Mouse (Mus musculus) brown adipose tissue, adult 24 weeks (tissue): ENCODE results near the gene Rreb1. TPM values are rescaled to one million over a fixed set of nuclear protein-coding genes. Genes with fewer than 3 reads are reported as not detected.
A peak's percentile ranks its signal among the peaks of the same experiment; 100 is the strongest.

Source experiments
- H3K27ac ChIP-seq: fragments of 200-500 bp; replicated peaks from 2 replicates; pipeline ENCODE4 v1.5.1; 2012; ENCODE audit warnings: low read depth, mild to moderate bottlenecking, low read length
- H3K4me1 ChIP-seq: fragments of 200-500 bp; 2 replicates; pipeline ENCODE4 v1.6.1; 2012; ENCODE audit warnings: low read length, mixed read lengths; ENCODE audit not compliant: control insufficient read depth, insufficient read depth, insufficient read length
- H3K4me3 ChIP-seq: fragments of 200-500 bp; 2 replicates; pipeline ENCODE4 v1.5.1; 2012; ENCODE audit warnings: low read depth, mild to moderate bottlenecking, low read length, moderate library complexity; ENCODE audit not compliant: insufficient read depth
- polyA plus RNA-seq: library from polyadenylated mRNA; stranded (reverse); fragments of >200 nt; gene quantifications from 2 replicates; pipeline ENCODE4 v1.2.4, GENCODE M21; 2012; ENCODE audit not compliant: missing spikeins, insufficient read depth, insufficient read length

Gene Rreb1
- polyA plus RNA-seq, 1 experiment, result 43.1 TPM

DNA sequence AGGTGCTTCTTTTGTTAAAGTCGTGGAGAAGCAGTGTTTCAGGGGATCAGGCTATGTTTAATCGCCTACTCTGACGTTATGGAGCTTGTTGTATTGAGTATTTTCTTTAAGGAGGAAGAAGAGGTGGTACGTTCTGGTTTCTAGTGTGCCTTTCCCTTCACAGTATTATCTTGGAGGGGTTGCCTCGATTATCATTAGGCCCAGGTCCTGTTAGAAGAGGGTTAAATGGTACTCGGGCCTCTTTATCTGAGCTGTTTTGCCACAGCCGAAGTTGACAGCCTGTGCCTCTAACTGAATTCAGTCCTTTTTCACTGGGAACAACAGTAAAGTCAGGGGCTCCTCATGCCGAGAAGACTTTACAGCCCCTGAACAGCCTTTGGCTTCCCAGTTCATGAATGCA, 81.6 kb downstream of the Rreb1 start:
- Histone ChIP-seq H3K4me1 (peaks cover 18% of the 10 kb centered on the region), H3K27ac (no peak overlapping the region), H3K4me3 (no peak overlapping the region)

DNA sequence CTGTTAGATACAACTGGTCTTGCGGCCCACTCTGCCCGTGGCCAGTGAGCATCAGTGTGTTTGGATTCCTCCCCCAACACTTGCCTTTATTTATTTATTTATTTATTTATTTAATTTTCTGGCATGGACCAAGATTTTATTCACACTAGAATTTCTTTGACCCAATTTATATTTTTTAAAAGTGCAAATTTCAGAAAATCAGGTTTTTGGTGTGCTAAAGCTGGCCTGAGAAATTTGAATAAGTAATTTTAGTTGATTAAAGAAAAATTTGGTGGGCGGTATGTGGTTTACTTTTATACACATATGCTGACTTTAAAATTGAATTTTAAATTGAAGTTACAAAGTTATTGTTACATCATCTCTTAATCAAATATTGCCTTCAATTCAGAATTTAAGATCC, 82.0 kb downstream of the Rreb1 start:
- Histone ChIP-seq H3K4me1 (peaks cover 15% of the 10 kb centered on the region), H3K4me3 (no peak overlapping the region), H3K27ac (no peak overlapping the region)

GRCm38 (mm10) chr13:37860789-37861188, 82.6 kb downstream of the Rreb1 start:
- peaks cover 16% of the 10 kb centered on the region for H3K4me1 ChIP-seq
- H3K4me3 ChIP-seq, result no peak overlapping the region
- 0 out of 2 replicates have a peak overlapping the region, but pooled peaks have one; percentile 50 for H3K27ac ChIP-seq

DNA sequence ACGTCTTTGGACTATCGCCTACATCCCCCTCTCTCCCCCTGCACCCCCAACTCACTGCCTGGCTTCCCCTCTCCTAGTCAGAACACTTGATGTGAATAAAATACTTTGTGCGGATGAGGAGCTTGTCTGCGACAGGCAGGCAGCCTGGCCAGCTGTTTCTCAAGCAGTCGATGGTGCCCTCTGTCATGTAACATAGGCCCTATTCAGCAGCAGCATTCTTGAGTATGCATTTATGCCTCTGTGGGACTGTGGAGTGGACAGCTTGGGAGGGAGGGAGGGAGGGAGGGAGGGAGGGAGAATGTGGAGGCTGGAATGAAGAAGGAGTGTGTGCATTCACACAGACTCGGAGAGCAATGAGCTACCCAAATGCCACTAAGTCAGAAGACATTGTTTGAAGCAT, 84.3 kb downstream of the Rreb1 start:
- no peak overlapping the region for H3K4me3 ChIP-seq
- H3K4me1 ChIP-seq, result peaks cover 26% of the 10 kb centered on the region
- H3K27ac ChIP-seq, result peak overlapping the region; percentile 17; the same call in 1 of the 2 replicates

DNA sequence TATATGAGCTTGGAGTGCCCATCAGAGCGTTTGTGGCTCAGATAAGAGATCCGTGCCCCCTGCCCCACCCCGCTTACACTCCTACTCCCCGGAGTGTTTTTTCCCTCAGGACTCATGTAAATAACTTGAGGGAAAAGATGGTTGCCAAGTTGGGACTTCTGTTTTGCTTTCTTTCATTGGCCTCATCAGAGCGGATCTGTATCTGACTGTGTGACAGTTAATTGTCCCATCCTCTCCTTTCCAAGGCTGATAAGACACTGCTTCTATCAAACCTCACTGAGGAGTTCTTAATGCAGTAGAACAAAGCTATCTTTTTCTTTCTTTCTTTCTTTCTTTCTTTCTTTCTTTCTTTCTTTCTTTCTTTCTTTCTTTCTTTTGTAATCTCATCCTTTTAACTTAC, 85.4 kb downstream of the Rreb1 start:
- Histone ChIP-seq H3K4me1 (peaks cover 24% of the 10 kb centered on the region), H3K4me3 (no peak overlapping the region), H3K27ac (peak overlapping the region; percentile 26; the same call in 1 of the 2 replicates)

DNA sequence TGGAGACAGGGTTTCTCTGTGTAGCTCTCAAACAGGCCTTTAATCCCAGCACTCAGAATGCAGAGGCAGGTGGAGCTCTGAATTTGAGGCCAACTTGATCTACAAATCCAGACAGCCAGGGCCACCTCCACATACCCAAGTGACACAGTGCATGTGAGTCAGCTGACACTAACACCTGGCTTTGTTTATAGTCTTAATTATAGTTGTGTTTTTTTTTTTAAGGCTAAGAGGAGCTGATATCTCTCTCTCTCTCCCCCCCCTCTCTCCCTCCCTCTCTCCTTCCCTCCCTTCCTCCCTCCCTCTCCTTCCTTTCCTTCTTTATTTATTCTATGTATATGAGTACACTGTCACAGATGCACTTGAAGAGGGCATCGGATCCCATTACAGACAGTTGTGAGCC, 86.5 kb downstream of the Rreb1 start:
- peaks cover 23% of the 10 kb centered on the region for H3K4me1 ChIP-seq
- no peak overlapping the region for H3K4me3 ChIP-seq
- H3K27ac ChIP-seq, result no peak overlapping the region

GRCm38 (mm10) chr13:37866296-37866695, 88.1 kb downstream of the Rreb1 start:
- peaks cover 23% of the 10 kb centered on the region for H3K4me1 ChIP-seq
- H3K4me3 ChIP-seq, result no peak overlapping the region
- 0 out of 2 replicates have a peak overlapping the region, but pooled peaks have one; percentile 19 for H3K27ac ChIP-seq

DNA sequence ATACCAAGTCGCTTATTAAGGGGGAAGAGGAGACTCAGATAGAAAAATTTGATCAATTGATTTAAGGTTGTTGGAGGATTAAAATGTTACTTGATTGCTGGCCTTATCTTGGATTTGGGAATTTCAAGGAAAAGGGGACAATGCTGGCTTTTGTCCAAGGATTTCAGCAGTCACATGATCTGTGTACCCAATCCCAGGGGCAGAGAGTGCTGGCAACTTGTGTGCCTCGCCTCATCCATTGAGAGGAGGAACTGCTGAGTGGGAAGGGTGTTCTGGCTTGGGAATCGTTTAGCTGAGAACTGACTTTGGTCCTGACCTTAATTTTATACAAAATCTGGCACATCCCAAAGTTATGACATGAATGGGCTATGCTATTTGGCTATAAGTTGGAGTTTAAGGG, 88.6 kb downstream of the Rreb1 start:
- no peak overlapping the region for H3K4me3 ChIP-seq
- H3K27ac ChIP-seq, result no peak overlapping the region
- H3K4me1 ChIP-seq, result peaks cover 25% of the 10 kb centered on the region

GRCm38 (mm10) chr13:37870118-37870908, 92.1 kb downstream of the Rreb1 start:
- Histone ChIP-seq H3K4me3 (no peak overlapping the region), H3K4me1 (peaks cover 31% of the 10 kb centered on the region), H3K27ac (no peak overlapping the region)

DNA sequence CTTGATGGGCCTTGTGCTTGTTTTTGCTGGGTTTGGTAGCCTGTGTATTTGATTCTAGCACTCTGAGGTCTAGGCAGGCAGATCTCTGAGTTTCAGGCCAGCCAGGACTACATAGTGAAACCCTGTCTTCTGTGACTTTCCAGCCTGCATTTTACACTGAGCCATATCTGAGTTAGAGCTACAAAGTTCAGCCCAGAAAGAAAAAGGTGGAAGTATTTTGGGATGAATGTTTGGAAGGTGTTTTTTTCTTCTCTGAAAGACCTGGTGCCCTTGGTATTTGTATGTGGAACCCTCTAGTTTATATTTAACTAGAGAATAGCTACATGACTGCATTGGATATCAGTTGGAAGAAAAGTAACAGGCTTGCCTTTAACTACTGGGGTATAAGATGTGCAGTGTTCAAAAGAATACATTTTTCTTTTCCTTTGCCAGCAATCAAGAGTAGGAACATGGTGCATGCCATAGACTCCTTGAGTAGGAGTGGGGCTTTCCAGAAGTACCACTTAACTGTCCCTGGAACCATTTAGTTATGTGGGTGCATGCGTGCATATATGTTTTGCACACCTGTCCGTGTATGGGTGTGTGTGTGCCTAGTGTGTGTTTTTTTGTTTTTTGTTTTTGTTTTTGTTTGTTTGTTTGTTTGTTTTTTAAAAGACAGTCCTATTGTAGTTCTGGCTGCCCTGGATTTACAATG, 94.1 kb downstream of the Rreb1 start:
- Histone ChIP-seq H3K4me1 (peaks cover 28% of the 10 kb centered on the region), H3K27ac (no peak overlapping the region), H3K4me3 (no peak overlapping the region)

GRCm38 (mm10) chr13:37873125-37873891, 95.1 kb downstream of the Rreb1 start:
- Histone ChIP-seq H3K4me1 (peaks cover 33% of the 10 kb centered on the region), H3K4me3 (no peak overlapping the region), H3K27ac (peak overlapping the region; percentile 28; the same call in 1 of the 2 replicates)

DNA sequence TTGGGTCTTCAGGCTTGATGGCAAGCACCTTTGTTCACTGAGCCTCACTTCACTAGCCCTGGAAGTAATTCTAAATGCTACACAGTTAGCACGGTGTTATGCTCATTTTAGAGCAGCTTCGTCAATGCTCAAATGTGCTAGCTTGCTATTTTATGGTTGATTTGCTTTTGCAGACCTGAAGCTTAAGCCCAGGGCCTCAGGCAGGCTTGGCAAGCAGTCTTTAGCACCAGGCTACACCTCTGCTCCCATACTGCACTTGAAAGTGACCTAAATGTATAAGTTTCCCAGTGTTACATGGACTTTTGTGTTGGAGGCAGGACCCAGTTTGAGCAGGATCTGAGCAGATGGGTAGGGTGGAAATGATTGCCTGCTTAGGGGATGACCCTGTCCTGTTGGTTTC, 97.7 kb downstream of the Rreb1 start:
- Histone ChIP-seq H3K4me1 (peaks cover 53% of the 10 kb centered on the region), H3K4me3 (no peak overlapping the region), H3K27ac (peak overlapping the region; percentile 70)

- peak overlapping the region; percentile 70 for H3K27ac ChIP-seq
- no peak overlapping the region for H3K4me3 ChIP-seq
- peaks cover 53% of the 10 kb centered on the region for H3K4me1 ChIP-seq
Observed at GRCm38 (mm10) chr13:37876366-37876765, 98.2 kb downstream of the Rreb1 start.

DNA sequence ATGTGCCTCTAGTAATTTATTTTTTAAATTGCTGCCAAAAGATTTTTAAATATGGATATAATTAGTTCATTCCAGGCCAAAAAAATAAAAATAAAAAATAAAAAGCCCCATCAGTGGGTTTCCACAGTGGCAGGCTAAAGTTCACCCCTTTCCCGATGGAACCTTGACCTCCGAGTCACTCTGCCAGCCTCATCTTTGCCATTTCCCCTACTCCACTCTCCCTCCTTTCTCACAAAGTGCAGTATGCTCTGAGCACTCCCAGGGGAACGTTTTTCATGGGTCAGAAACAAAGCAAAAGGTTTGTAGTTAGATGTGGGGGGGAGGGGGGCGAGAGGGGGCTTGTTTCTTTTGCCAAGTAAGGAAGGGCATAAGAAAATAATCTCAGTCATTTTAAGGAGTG, 98.6 kb downstream of the Rreb1 start:
- H3K27ac ChIP-seq, result peak overlapping the region; percentile 43; the same call in 1 of the 2 replicates
- H3K4me3 ChIP-seq, result no peak overlapping the region
- H3K4me1 ChIP-seq, result peaks cover 56% of the 10 kb centered on the region

DNA sequence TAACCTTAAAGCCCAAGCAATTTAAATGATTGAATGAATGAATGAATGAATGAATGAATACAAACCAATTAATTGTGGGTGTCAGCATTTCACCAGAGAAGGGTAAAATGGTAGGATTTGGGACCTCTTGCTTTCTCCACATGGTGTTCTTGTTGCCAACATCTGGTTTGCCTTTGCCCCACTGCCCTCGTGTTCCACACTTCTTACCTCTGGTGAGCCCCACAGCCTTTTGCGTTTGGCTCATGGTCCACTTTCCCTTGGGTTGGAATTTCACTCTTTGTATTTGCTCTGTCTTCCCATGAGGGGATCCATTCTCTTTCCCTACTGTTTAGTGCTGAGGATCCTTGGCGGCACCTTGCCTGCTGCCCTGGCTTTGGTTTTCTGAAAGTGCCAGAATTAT, 99.0 kb downstream of the Rreb1 start:
- Histone ChIP-seq H3K4me3 (no peak overlapping the region), H3K27ac (peak overlapping the region; percentile 43), H3K4me1 (peaks cover 59% of the 10 kb centered on the region)
